Mouse (Mus musculus) layer of hippocampus, adult 2 months (tissue): ENCODE data around the gene Dph7. TPM values are rescaled to one million over a fixed set of nuclear protein-coding genes. Genes with fewer than 3 reads are reported as not detected.

Experiments
- DNase-seq, 2 experiments: peaks; one replicate each; pipeline ENCODE4 v3.0.0; 2022; ENCODE audit warnings: low spot score in 2 of 2
- H3K27ac ChIP-seq: fragments of 200-600 bp; 2 replicates; pipeline ENCODE4 v1.8.1; 2022
- H3K4me3 ChIP-seq: fragments of 200-600 bp; 2 replicates; pipeline ENCODE4 v1.8.1; 2022; ENCODE audit warnings: mild to moderate bottlenecking
- CTCF ChIP-seq: fragments of 200-600 bp; conservative IDR thresholded peaks from 2 replicates; pipeline ENCODE4 v1.8.1; 2022; ENCODE audit warnings: antibody characterized with exemption, mild to moderate bottlenecking, moderate library complexity
- microRNA-seq, 2 experiments: library from miRNA; unstranded; fragments of <30 nt; microRNA quantifications; one replicate each; pipeline ENCODE4 v1.2.0; 2021
- total RNA-seq, 2 experiments: library from RNA; stranded (reverse); gene quantifications; 2 replicates each; pipeline ENCODE4 v1.2.3; 2021

Gene Dph7
- total RNA-seq, 2 experiments from 2014 or later: 30.5 to 39.6 TPM

GRCm38 (mm10) chr2:24976960-24977359, 14.8 kb downstream of the Dph7 start:
- Histone ChIP-seq H3K27ac (peak overlapping the region; percentile 97), H3K4me3 (peak overlapping the region; percentile 91; the same call in 1 of the 2 replicates)
- no peak for TF ChIP-seq CTCF
- DNase-seq: no peak

GRCm38 (mm10) chr2:24987762-24988161, 25.6 kb downstream of the Dph7 start:
- H3K4me3 ChIP-seq: no peak overlapping the region
- H3K27ac ChIP-seq: no peak overlapping the region
- TF ChIP-seq CTCF: no peak
- DNase-seq: no peak

- no peak for TF ChIP-seq CTCF
- DNase-seq: peak; percentile 25 to 61
- Histone ChIP-seq H3K27ac (no peak overlapping the region), H3K4me3 (no peak overlapping the region)
Measured at GRCm38 (mm10) chr2:24995332-24995731, 33.1 kb downstream of the Dph7 start.

- no peak for TF ChIP-seq CTCF
- H3K27ac ChIP-seq: no peak overlapping the region
- no peak for DNase-seq
Measured at GRCm38 (mm10) chr2:24996471-24996870, 34.3 kb downstream of the Dph7 start.

GRCm38 (mm10) chr2:25000544-25001235, 38.5 kb downstream of the Dph7 start:
- H3K27ac ChIP-seq: no peak overlapping the region
- H3K4me3 ChIP-seq: no peak overlapping the region
- DNase-seq: no peak
- peak; percentile 87 for TF ChIP-seq CTCF

More at GRCm38 (mm10) chr2:24996471-24996870, 34.3 kb downstream of the Dph7 start:
- H3K4me3 ChIP-seq: no peak overlapping the region

- TF ChIP-seq CTCF: no peak
- Histone ChIP-seq H3K4me3 (no peak overlapping the region), H3K27ac (no peak overlapping the region)
- no peak for DNase-seq
Measured at GRCm38 (mm10) chr2:25003946-25004786, 42.0 kb downstream of the Dph7 start.

- H3K4me3 ChIP-seq: no peak overlapping the region
- DNase-seq: no peak
- TF ChIP-seq CTCF: no peak
- H3K27ac ChIP-seq: no peak overlapping the region
Measured at GRCm38 (mm10) chr2:25006767-25007166, 44.6 kb downstream of the Dph7 start.

GRCm38 (mm10) chr2:25008250-25008649, 46.0 kb downstream of the Dph7 start:
- DNase-seq: no peak
- H3K27ac ChIP-seq: no peak overlapping the region
- peak; percentile 37 for TF ChIP-seq CTCF
- H3K4me3 ChIP-seq: no peak overlapping the region

Small RNA genes lying within 50 kb of the gene (microRNA-seq; reads per million reads assigned to microRNA genes)
- gene Gm22875: 0 reads per million in 2 experiments

Other genes with a start within 250 kb of the Dph7 start
- gene Cacna1b, start 199.2 kb upstream of the Dph7 start, total RNA-seq: 10 to 100 TPM; 77.2 to 79.7 TPM
- 10 to 100 TPM; 63.3 to 70.0 TPM for gene Ehmt1, start 42.8 kb upstream of the Dph7 start, total RNA-seq
- 10 to 100 TPM; 11.5 to 18.3 TPM for gene Arrdc1, start 27.1 kb upstream of the Dph7 start, total RNA-seq
- 10 to 100 TPM; 35.0 to 36.2 TPM for gene Zmynd19, start 12.6 kb upstream of the Dph7 start, total RNA-seq
- 10 to 100 TPM; 84.0 to 86.9 TPM for gene Mrpl41, start 12.7 kb downstream of the Dph7 start, total RNA-seq
- 10 to 100 TPM; 30.7 to 31.4 TPM for gene Pnpla7, start 13.6 kb downstream of the Dph7 start, total RNA-seq
- 1,000 to 10,000 TPM in 1 of 2 experiments, 100 to 1,000 TPM in 1; 975 to 1,037 TPM for gene Nsmf, start 92.0 kb downstream of the Dph7 start, total RNA-seq
- not detected for gene Entpd8, start 117.9 kb downstream of the Dph7 start, total RNA-seq
- gene Noxa1, start 132.7 kb downstream of the Dph7 start, total RNA-seq: not detected
- 10 to 100 TPM; 21.3 to 21.9 TPM for gene Nrarp, start 218.4 kb downstream of the Dph7 start, total RNA-seq
- 1 to 10 TPM; 2.2 to 3.0 TPM for gene Tor4a, start 234.5 kb downstream of the Dph7 start, total RNA-seq
- 10 to 100 TPM; 57.0 to 58.5 TPM for gene Nelfb, start 249.1 kb downstream of the Dph7 start, total RNA-seq